Mouse (Mus musculus): ENCODE results near the gene Prc1. TPM values are rescaled to one million over a fixed set of nuclear protein-coding genes. Genes with fewer than 3 reads are reported as not detected.
A peak's percentile ranks its signal among the peaks of the same experiment; 100 is the strongest.

Prc1 gene
- total and polyA plus RNA-seq, 2 experiments, result 0.32 to 0.74 TPM

DNA sequence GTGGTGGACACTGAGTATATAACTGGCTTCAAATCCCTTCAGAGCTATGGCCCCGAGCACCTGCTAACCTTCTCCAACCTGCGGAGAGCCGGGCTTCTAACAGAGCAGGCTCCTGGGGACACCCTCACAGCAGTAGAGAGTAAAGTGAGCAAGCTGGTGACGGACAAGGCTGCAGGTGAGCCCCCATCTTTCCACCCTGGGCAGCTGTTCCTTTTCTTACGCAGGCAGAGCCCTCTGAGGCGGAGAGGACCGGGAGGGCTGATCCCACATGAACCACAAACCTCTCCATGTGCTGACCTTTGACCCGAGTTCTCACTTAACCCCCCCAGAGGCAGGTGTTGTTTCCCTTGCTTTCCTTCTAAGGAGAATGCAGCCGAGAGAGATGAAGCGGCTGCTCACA is 6.5 kb upstream of the Prc1 start:
- no peak overlapping the region for H3K4me3 ChIP-seq (ENCODE audit: insufficient read depth, low read depth, low read length)
- no peak overlapping the region for H3K27ac ChIP-seq (replicated peaks; ENCODE audit: insufficient read depth, low read depth, low read length)
- no peaks in the 10 kb centered on the region for H3K27me3 ChIP-seq (ENCODE audit: control insufficient read depth, insufficient read depth, low read length)
- no peak for DNase-seq (ENCODE audit: extremely low read depth, low read depth, low spot score)
- peaks cover 33% of the 10 kb centered on the region for H3K36me3 ChIP-seq (ENCODE audit: control insufficient read depth, insufficient read depth, low read length)
- no peaks in the 10 kb centered on the region for H3K4me1 ChIP-seq (ENCODE audit: control insufficient read depth, insufficient read depth, low read length)
- 92% methylated on average over 10 of the region's 10 CpGs for WGBS
- no peaks in the 10 kb centered on the region for H3K79me2 ChIP-seq (ENCODE audit: control insufficient read depth, insufficient read depth, low read length)
- H3K9ac ChIP-seq (ENCODE audit: low read depth, low read length), result no peak overlapping the region
- no peak for TF ChIP-seq POLR2A (IDR thresholded peaks at IDR 0.05; ENCODE audit: extremely low read depth, insufficient read depth, low read length)
- no peak for TF ChIP-seq CTCF (IDR thresholded peaks at IDR 0.05; ENCODE audit: low read depth, low read length)

- WGBS, result 12% methylated on average over 37 of the region's 37 CpGs
- TF ChIP-seq CTCF (IDR thresholded peaks at IDR 0.05; ENCODE audit: low read depth, low read length) (no peak), POLR2A (IDR thresholded peaks at IDR 0.05; ENCODE audit: extremely low read depth, insufficient read depth, low read length) (no peak)
- Histone ChIP-seq H3K27me3 (ENCODE audit: control insufficient read depth, insufficient read depth, low read length) (no peaks in the 10 kb centered on the region), H3K4me3 (ENCODE audit: insufficient read depth, low read depth, low read length) (peak overlapping the region; percentile 68), H3K27ac (replicated peaks; ENCODE audit: insufficient read depth, low read depth, low read length) (no peak overlapping the region), H3K79me2 (ENCODE audit: control insufficient read depth, insufficient read depth, low read length) (no peaks in the 10 kb centered on the region), H3K36me3 (ENCODE audit: control insufficient read depth, insufficient read depth, low read length) (no peaks in the 10 kb centered on the region), H3K4me1 (ENCODE audit: control insufficient read depth, insufficient read depth, low read length) (no peaks in the 10 kb centered on the region), H3K9ac (ENCODE audit: low read depth, low read length) (peak overlapping the region; percentile 54)
- DNase-seq (ENCODE audit: extremely low read depth, low read depth, low spot score), result peak; percentile 2
These were observed 756 bp downstream of the Prc1 start for GRCm38 (mm10) chr7:80294764-80295648.

- no peak overlapping the region for H3K9ac ChIP-seq (ENCODE audit: low read depth, low read length)
- no peaks in the 10 kb centered on the region for H3K36me3 ChIP-seq (ENCODE audit: control insufficient read depth, insufficient read depth, low read length)
- H3K27me3 ChIP-seq (ENCODE audit: control insufficient read depth, insufficient read depth, low read length), result no peaks in the 10 kb centered on the region
- TF ChIP-seq CTCF (IDR thresholded peaks at IDR 0.05; ENCODE audit: low read depth, low read length), result no peak
- TF ChIP-seq POLR2A (IDR thresholded peaks at IDR 0.05; ENCODE audit: extremely low read depth, insufficient read depth, low read length), result no peak
- no peak overlapping the region for H3K27ac ChIP-seq (replicated peaks; ENCODE audit: insufficient read depth, low read depth, low read length)
- no peaks in the 10 kb centered on the region for H3K4me1 ChIP-seq (ENCODE audit: control insufficient read depth, insufficient read depth, low read length)
- no peak for DNase-seq (ENCODE audit: extremely low read depth, low read depth, low spot score)
- H3K79me2 ChIP-seq (ENCODE audit: control insufficient read depth, insufficient read depth, low read length), result no peaks in the 10 kb centered on the region; the same call in 1 of the 2 replicates
- WGBS, result 93% methylated on average over 6 of the region's 6 CpGs
- no peak overlapping the region for H3K4me3 ChIP-seq (ENCODE audit: insufficient read depth, low read depth, low read length)
These were observed 2.2 kb downstream of the Prc1 start for GRCm38 (mm10) chr7:80296462-80296861.

- Histone ChIP-seq H3K9ac (ENCODE audit: low read depth, low read length) (no peak overlapping the region), H3K4me1 (ENCODE audit: control insufficient read depth, insufficient read depth, low read length) (no peaks in the 10 kb centered on the region), H3K27me3 (ENCODE audit: control insufficient read depth, insufficient read depth, low read length) (no peaks in the 10 kb centered on the region), H3K4me3 (ENCODE audit: insufficient read depth, low read depth, low read length) (no peak overlapping the region), H3K27ac (replicated peaks; ENCODE audit: insufficient read depth, low read depth, low read length) (no peak overlapping the region), H3K36me3 (ENCODE audit: control insufficient read depth, insufficient read depth, low read length) (no peaks in the 10 kb centered on the region), H3K79me2 (ENCODE audit: control insufficient read depth, insufficient read depth, low read length) (no peaks in the 10 kb centered on the region; the same call in 1 of the 2 replicates)
- no peak for DNase-seq (ENCODE audit: extremely low read depth, low read depth, low spot score)
- WGBS, result 87% methylated on average over 3 of the region's 3 CpGs
- TF ChIP-seq CTCF (IDR thresholded peaks at IDR 0.05; ENCODE audit: low read depth, low read length), result no peak
- TF ChIP-seq POLR2A (IDR thresholded peaks at IDR 0.05; ENCODE audit: extremely low read depth, insufficient read depth, low read length), result no peak
These were observed 2.8 kb downstream of the Prc1 start for GRCm38 (mm10) chr7:80297041-80297440.

- Histone ChIP-seq H3K27ac (replicated peaks; ENCODE audit: insufficient read depth, low read depth, low read length) (no peak overlapping the region), H3K79me2 (ENCODE audit: control insufficient read depth, insufficient read depth, low read length) (no peaks in the 10 kb centered on the region; the same call in 1 of the 2 replicates), H3K36me3 (ENCODE audit: control insufficient read depth, insufficient read depth, low read length) (no peaks in the 10 kb centered on the region), H3K4me3 (ENCODE audit: insufficient read depth, low read depth, low read length) (no peak overlapping the region), H3K4me1 (ENCODE audit: control insufficient read depth, insufficient read depth, low read length) (no peaks in the 10 kb centered on the region), H3K27me3 (ENCODE audit: control insufficient read depth, insufficient read depth, low read length) (no peaks in the 10 kb centered on the region), H3K9ac (ENCODE audit: low read depth, low read length) (no peak overlapping the region)
- DNase-seq (ENCODE audit: extremely low read depth, low read depth, low spot score), result no peak
- WGBS, result 98% methylated on average over 4 of the region's 4 CpGs
- TF ChIP-seq POLR2A (IDR thresholded peaks at IDR 0.05; ENCODE audit: extremely low read depth, insufficient read depth, low read length) (no peak), CTCF (IDR thresholded peaks at IDR 0.05; ENCODE audit: low read depth, low read length) (no peak)
These were observed 4.5 kb downstream of the Prc1 start for GRCm38 (mm10) chr7:80298754-80299153.

GRCm38 (mm10) chr7:80299568-80299967 is 5.3 kb downstream of the Prc1 start:
- 19% methylated on average over 3 of the region's 3 CpGs for WGBS
- H3K27ac ChIP-seq (replicated peaks; ENCODE audit: insufficient read depth, low read depth, low read length), result no peak overlapping the region
- H3K4me1 ChIP-seq (ENCODE audit: control insufficient read depth, insufficient read depth, low read length), result no peaks in the 10 kb centered on the region
- no peak for TF ChIP-seq CTCF (IDR thresholded peaks at IDR 0.05; ENCODE audit: low read depth, low read length)
- no peak for TF ChIP-seq POLR2A (IDR thresholded peaks at IDR 0.05; ENCODE audit: extremely low read depth, insufficient read depth, low read length)
- no peaks in the 10 kb centered on the region for H3K27me3 ChIP-seq (ENCODE audit: control insufficient read depth, insufficient read depth, low read length)
- no peak overlapping the region for H3K4me3 ChIP-seq (ENCODE audit: insufficient read depth, low read depth, low read length)
- peak; percentile 7 for DNase-seq (ENCODE audit: extremely low read depth, low read depth, low spot score)
- no peaks in the 10 kb centered on the region for H3K36me3 ChIP-seq (ENCODE audit: control insufficient read depth, insufficient read depth, low read length)
- H3K9ac ChIP-seq (ENCODE audit: low read depth, low read length), result no peak overlapping the region
- no peaks in the 10 kb centered on the region; the same call in 1 of the 2 replicates for H3K79me2 ChIP-seq (ENCODE audit: control insufficient read depth, insufficient read depth, low read length)
